Mouse (Mus musculus) kidney, postnatal 10 days (tissue): ENCODE measurements around the gene Auts2.

Experiments
- DNase-seq: peaks from one replicate; pipeline ENCODE4 v3.0.0; 2021; ENCODE audit warnings: mixed read lengths

The Auts2 gene

DNA sequence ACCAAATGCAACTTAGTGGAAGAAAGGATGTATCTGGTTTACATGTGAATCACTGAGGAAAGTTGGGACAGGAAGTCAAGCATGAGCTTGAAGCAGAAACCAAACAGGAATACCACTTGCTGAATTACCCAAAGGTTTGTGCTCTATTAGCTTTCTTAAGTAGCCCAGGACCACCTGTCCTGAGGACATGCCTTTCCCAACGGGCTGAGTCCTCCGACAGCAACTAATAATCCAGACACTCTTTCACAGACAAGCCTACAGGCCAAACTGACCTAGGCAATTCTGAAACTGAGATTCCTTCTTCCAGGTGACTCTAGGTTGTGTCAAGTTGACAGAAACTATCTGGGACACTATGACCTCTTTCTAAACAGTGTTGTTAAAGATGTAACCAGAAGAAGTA lies 44.2 kb downstream of the Auts2 start:
- DNase-seq, result no peak

DNA sequence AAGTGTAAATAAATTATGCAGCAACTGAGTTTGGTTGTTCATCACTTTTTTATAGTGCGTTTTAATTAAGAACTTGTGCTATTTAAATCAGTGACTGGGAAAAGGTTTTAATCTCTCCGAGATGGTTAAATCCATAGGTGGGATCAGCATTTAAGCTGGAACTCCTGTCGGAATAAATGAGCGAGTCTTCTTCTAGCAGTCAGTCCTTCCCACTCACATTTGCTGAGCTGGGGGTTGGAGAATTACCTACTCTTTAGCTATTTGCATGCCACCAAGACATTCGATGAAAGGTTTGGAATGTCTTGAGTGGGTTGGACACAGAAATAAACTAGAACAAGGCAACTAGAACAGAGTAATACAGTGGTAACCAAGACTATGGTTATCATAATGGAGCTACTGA lies 45.1 kb downstream of the Auts2 start:
- no peak for DNase-seq

DNA sequence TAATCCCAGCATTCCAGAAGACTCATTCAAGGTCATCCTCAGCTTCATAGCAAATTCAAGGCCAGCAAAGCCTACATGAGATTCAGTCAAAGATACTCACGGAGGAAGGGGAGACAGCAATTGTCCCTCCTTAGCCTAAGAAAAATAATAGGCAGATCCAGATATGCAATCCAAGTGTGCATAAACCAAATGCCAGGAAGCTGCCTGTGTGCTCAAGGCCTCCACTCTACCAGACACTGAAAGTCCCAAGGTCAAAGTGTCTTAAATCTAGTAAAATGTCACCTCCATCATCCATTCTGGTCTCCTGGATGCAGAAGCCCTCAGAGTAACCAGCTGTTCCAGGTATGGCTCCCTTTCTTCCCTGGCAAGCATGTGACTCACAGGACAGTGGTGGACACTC lies 50.4 kb downstream of the Auts2 start:
- no peak for DNase-seq

- no peak for DNase-seq
Measured at GRCm38 (mm10) chr5:132492040-132492439, 51.1 kb downstream of the Auts2 start.

GRCm38 (mm10) chr5:132491508-132491907 lies 51.6 kb downstream of the Auts2 start:
- DNase-seq, result no peak

DNA sequence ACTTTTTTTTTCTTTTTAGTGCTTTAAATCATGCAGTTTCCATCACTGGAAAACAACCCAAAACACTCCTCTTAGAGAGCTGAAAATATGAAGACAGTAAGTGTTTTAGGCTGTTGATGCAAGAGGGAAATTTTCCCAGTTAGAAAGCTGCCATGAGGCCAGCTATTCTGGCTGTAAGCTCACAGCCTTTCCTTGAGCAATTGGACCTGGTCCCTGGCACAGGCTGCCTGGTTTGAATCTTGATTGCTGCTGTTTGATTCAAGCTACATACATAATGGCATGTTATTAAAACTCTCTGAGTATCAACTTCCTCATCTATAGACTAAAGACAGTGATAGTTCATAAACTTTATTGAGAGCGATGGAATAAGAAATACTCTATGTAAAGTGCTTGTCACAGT lies 52.8 kb downstream of the Auts2 start:
- no peak for DNase-seq

DNA sequence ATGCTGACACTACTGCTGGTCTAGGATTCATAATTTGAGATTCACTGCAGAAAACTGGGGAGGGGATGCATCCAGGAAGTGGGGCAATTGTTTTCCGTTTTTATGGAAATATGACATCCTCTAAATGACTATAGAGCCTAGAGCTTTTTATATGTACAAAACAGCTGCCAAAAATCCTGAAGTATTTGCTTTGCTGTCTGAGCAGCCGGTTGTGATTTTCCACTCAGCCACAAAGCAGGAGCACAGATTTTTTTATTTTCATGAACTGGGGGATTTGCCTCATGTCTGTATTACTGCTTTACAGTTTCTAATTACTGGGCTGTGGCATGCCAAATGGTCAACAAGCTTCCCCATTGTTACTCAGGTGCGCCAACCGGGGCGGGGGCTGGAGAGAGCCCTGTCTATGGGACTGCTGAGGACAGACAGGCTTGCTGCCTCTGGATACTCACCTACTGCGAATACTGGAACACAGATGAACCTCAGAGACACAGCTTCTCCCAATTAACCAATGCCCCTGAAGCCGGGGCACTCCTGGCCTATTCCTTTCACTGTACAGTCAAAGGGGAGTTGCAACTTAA lies 53.3 kb downstream of the Auts2 start:
- DNase-seq, result no peak

DNA sequence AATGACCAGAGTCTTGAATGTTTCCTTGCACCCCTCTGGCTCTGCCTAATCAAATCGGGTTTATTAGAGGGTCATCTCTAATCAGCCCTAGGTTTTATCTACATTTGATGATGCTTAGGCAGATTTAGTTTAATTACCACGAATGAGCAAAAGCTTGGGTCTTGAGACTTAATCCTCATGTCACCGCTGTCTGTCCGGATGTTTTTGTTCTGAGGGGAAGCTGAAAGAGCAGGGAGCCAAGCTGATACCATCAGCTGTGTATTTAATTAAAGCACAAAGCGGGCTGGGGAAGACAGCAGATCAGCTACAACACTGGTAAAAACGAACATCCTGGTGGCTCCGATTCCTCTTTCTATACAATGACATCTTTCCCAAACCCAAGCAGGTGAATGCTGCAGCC lies 56.3 kb downstream of the Auts2 start:
- DNase-seq, result peak; percentile 25

- DNase-seq, result no peak
Measured at GRCm38 (mm10) chr5:132485994-132486393, 57.1 kb downstream of the Auts2 start.

GRCm38 (mm10) chr5:132485448-132485847 lies 57.7 kb downstream of the Auts2 start:
- no peak for DNase-seq

GRCm38 (mm10) chr5:132481476-132481875 lies 61.7 kb downstream of the Auts2 start:
- no peak for DNase-seq

- no peak for DNase-seq
Measured at GRCm38 (mm10) chr5:132480461-132480860, 62.7 kb downstream of the Auts2 start.

DNA sequence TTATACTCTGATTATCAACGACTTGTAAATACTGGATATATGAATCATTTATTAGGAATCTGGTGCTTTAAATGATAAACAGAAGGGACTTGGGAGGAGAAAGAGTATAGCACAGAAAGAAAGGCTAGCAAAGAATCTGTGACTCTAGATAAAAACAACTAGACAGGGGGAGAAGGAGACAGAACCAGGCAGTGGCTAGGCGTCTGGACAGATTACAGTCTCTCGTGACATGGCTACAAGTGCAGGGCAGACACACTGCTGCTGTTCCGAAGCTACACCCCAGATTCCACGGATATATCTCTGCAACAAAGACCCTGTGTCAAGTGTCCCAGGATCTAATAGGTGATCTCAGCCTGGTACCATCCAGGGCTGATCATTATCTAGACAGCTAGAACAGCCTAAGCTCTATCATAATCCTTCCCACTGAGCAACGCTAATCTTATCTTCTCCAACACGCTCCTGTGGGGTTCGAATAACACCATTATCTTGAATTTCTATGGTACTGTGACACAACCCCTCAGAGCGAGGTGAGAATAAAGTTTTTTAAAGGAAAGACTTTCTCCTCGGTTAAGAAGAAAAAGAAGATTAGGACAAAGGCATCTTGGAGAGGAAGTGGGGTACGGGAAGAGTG lies 63.8 kb downstream of the Auts2 start:
- DNase-seq, result no peak

DNA sequence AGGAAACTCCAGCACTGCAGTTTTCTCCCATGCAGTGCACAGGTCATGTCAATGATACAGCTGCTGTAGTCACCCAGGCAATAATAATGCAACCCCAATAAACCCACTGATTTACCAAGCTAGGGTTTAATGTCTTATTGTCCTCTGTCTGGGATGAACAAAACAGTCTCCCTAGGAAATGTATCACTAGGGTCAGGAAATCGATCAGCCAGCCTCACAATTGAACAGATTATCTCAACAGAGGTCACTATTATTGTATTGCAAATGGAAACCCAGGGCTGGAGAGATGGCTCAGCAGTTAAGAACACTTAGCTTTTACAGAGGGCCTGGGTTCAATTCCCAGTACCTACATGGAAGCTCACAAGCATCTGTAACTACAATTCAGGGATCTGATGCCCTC lies 65.6 kb downstream of the Auts2 start:
- DNase-seq, result no peak

GRCm38 (mm10) chr5:132472905-132473321 lies 70.2 kb downstream of the Auts2 start:
- DNase-seq, result no peak

- DNase-seq, result no peak
Measured at GRCm38 (mm10) chr5:132472184-132472829, 70.8 kb downstream of the Auts2 start.

DNA sequence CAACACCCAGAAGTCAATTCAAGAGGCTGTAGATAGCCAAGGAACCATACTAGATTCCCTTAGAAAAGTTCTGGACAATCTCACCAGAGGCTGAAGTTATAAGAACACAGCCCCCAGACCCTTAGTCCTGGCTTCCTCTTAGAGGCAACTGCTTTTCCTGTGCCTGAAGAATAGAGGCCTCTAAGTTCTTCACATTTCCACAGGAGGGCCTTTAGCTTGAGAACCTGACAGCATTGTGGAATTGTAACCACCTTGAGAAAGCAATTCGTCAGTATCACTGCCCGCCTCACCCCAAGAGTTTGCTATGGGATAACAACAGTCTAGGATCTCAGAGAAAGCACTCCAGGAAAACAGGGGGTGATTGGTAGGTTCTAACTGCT lies 75.8 kb downstream of the Auts2 start:
- no peak for DNase-seq

- DNase-seq, result no peak
Measured at GRCm38 (mm10) chr5:132466427-132467363, 76.4 kb downstream of the Auts2 start.

- no peak for DNase-seq
Measured at GRCm38 (mm10) chr5:132462560-132462959, 80.6 kb downstream of the Auts2 start.

DNA sequence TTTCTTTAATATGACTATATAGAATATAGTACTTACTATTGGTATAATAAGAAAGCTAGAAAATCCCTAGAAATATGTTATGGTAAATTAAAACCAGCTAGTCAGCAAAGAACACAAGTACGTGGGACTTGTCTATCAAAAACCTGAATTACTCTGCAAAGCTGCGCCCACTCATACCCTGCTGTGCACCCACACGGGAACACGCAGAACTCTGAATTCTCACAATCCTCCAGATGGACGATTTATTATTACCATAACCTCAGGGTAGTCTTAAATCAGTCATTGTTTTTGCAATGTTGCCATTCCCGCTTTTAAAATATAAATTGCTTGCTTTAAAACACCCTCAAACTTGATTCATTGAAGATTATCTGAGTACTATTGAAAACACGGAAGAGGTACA lies 84.6 kb downstream of the Auts2 start:
- no peak for DNase-seq

- DNase-seq, result no peak
Measured at GRCm38 (mm10) chr5:132452381-132452780, 90.8 kb downstream of the Auts2 start.

GRCm38 (mm10) chr5:132450071-132450470 lies 93.1 kb downstream of the Auts2 start:
- no peak for DNase-seq

DNA sequence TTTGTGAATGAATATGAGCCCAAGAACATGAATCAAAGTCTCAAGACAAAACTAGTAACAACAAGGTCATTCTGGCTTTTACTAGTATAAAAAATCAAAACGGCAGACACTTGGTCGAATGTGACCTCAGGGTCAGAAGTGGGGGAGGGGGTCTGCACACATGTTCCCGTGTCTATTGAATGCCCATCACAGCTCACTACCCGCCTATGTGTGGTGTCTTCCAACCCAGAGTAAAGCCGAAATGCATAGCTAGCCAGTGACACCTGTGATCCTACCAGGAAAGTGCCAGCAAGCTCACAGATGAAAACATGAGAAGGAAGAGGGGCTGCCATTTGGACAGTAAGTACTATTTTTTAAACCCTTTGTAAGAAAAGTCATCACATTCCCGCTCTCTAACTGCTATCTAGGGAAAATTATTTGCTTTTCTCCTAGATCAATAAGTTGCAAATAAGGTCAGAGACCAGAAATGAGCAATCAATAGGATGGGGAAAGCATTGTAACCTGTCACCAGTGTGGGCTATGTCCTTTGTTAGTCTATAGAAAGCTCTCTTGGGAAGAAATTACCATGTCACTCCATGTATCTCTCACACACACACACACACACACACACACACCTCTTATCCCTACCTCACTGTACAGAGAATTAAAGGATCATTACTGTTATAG lies 94.6 kb downstream of the Auts2 start:
- DNase-seq, result no peak
